Mouse (Mus musculus) frontal cortex, postnatal 25 days (tissue): ENCODE measurements around the gene Parm1.

Source experiments
- DNase-seq, 2 experiments: peaks; one replicate each; pipeline ENCODE4 v3.0.0; 2022; ENCODE audit warnings: low spot score in 2 of 2

Parm1 gene

DNA sequence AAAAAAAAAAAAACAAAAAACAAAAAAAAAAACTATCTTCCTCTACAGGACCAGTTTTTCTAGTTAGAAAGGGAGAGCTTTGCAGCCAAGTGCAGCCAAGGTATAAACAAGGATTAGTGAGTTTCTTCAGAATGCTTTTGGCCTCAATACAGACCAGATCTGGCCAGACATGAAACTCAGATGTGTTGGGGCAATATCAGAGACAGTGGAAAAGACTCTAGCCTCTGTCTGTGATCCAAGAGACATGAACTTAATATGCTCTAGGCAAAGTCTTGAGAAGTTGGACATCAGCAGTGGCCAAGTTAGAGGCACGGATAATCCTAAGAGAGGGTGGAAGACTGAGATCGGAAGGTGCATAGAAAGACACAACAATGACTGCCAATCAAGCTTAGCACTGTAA lies 56.8 kb downstream of the Parm1 start:
- DNase-seq: no peak

GRCm38 (mm10) chr5:91578924-91579323 lies 61.5 kb downstream of the Parm1 start:
- no peak for DNase-seq

- no peak for DNase-seq
Observed at GRCm38 (mm10) chr5:91581799-91582198, 64.4 kb downstream of the Parm1 start.

GRCm38 (mm10) chr5:91586206-91586605 lies 68.8 kb downstream of the Parm1 start:
- no peak for DNase-seq

DNA sequence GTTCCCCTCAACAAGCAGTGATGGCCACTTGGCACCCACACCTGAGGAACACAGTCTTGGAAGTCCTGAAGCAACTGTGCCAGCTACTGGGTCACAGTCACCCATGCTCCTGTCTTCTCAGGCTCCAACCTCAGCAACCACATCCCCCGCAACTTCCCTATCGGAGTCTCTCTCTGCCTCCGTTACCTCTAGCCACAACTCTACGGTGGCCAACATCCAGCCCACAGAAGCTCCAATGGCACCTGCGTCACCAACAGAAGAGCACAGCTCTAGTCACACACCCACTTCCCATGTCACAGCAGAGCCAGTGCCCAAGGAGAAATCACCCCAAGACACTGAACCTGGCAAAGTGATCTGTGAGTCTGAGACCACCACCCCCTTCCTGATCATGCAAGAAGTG lies 76.7 kb downstream of the Parm1 start:
- no peak for DNase-seq

- DNase-seq: no peak
Observed at GRCm38 (mm10) chr5:91597216-91597615, 79.8 kb downstream of the Parm1 start.

GRCm38 (mm10) chr5:91599801-91600200 lies 82.4 kb downstream of the Parm1 start:
- DNase-seq: no peak

- no peak for DNase-seq
Observed at GRCm38 (mm10) chr5:91603347-91603746, 85.9 kb downstream of the Parm1 start.

- no peak for DNase-seq
Observed at GRCm38 (mm10) chr5:91603787-91604439, 86.5 kb downstream of the Parm1 start.

- no peak for DNase-seq
Observed at GRCm38 (mm10) chr5:91607234-91607633, 89.8 kb downstream of the Parm1 start.

DNA sequence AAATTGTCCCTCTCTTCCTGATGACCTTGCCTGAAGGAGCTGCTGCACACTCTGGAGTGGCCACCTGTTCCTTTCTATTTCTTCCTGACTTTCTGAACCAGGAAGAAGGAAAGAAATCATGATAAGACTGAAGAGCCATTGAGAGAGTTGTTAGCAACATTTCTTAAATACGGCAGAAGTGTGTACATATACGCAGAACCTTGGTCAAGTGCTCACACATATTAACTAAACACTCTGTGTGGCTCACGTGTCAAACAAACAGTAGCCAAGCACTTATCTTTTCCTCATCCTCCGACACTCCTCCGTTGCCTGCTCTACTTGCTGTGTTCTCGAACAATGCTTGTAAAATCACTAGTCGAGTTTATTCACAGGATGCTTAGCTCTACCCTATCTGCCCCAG lies 90.4 kb downstream of the Parm1 start:
- DNase-seq: no peak

- DNase-seq: no peak
Observed at GRCm38 (mm10) chr5:91609041-91609440, 91.6 kb downstream of the Parm1 start.

DNA sequence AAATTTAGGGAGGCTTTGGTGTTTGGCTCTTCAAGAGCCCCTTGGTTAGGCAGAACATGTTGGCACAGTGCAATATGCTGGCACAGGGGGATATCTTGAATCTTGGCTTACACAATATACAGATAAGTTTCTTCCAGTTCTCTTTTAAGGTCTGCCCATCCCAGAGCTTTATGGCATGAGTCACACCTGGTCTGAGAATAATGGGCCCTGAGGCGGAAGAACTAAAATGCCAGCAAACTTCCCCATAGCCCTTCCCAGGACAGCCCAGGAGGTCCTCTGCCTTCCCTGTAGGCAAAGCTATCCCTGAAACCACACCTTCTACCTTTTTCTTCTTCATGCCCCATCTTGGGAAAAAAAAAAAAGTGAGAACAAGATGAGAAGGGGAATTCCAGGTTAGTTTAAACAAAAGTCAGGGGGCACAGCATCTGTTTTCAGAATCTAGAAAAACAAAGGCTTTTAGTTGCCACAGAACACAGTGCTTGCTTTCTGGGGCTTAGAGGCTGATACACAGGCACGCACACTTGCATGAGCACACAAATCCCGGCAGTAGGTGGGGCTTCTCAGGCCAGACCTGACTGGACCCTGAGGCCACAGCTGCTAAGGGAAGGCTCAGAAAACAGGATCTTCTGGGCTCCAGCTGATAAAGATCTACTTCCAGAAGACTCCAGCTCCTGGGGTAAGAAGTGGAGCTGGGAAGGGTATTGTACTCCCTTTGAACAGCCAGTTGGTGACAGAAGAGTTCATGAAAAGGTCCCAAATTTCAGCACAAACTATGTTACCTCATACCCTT lies 92.3 kb downstream of the Parm1 start:
- DNase-seq: no peak

DNA sequence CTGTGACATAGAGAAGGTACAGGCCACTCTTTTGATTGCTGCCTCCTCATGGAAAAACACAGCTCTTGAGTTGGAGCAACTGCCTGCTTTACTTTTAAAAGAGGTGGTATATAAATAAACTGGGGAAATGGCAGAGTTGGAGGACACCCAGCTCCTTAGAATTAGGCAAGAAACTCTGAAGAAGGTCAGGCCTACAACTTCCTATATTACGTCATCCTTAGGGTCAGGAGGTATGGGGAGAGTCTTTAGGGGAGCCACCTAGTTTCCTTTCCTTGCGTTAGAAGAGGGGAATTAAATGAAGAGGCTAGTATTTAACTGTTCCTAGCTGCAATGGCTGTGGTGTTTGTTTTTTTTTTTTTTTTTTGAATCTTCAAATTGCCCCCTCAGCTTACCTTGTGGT lies 93.1 kb downstream of the Parm1 start:
- no peak for DNase-seq

GRCm38 (mm10) chr5:91611589-91611988 lies 94.2 kb downstream of the Parm1 start:
- no peak for DNase-seq

DNA sequence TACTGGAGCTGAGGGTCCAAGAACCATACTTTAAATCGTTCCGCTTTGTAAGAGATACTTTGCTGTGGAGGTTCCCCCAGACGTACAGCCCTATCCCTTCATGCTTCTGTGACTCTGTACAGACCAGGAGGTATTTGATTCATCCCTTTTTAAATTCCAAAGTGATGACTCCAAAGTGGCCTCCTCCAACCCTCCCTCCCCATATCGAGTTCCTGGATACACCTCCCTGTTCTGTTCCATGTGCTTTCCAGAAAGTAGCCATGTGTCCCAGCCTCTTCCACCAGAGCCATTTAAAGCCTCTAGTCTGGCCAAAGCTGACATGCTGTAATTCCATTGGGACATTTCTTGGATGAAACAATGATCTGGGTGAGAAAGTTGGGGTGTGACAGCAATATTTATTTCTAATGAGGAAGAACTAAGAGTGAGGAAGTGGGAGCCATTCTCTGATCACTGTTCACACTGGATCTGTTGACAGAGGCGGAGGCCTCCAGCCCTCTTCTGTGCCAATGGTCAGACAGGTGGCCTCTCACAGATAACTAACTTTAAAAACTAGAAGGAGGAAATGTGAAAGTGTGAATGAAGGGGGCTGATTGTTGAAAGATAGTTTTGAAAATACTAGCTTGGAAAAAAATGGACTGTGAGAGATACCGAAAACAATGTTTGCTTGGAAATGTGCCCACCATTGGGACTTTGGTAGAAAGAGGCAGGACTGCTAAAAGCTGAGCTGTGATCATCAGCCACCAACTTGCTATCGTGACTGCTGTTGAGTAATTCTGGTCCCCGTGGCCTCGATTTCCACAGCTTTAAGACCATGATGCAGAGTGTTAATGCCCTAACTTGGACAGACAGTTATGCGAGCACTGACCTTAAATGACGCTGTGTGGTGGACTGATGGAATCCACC lies 100.2 kb downstream of the Parm1 start:
- no peak for DNase-seq

DNA sequence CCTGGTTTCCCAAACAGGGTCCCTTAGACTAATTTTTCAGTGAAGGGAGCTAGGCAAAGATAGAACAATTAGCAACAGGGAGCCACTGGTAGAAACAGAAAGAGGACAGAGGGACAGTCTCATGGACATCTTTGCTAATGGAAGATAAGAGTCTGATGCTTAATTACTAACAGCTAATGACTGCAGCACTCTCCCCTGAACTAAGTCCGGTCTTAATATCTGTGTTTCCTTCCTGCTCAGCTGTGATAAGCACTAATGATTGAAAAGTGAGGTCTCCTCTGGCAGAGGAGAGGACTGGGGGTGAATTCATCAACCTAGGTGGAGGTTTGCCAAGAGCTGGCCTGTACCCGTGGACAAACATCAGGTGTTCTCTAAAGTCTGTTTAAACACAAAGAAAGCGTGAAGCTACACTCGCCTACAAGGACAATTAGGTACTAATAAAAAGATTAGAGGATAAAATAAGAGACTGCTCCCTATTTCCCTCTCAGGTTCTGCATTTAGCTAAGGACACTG lies 101.3 kb downstream of the Parm1 start:
- DNase-seq: no peak

- no peak for DNase-seq
Observed at GRCm38 (mm10) chr5:91621197-91621596, 103.8 kb downstream of the Parm1 start.

DNA sequence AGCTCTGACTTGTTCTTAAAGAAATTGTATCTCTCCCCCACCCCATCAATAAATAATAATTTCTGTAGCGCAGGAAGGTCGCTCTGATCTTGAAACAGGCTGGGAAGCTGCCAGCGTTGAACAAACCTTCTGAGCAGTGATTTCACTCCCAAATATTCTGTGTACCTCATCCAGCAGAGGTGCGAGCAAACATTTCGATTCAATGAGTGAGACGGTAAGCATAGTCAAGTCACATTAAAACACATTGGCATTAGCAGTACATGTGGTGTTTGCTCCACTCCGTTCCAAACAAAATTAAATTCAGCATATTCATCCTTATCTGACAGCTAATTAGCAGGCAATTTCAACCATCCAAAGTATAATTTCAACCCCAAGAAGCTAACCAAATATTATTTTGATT lies 109.4 kb downstream of the Parm1 start:
- no peak for DNase-seq

DNA sequence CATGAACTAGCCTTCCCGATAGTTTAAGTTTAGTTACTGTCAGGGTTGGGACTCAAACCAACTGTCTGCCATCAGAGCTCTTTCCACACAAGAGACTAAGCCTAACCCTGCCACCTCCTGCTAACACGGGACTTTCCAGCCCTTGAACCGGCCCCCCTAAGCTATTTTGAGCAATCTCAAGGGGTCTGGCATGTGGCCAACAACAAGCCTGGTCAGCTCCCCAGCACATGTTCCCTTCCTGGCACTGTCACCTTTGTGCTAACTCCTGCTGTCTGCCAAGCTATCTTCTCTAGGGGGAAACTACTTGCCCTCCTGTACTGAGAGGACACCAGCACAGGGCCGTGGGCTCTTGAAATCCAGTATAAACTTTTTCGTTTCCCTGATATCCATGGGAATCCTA lies 112.1 kb downstream of the Parm1 start:
- no peak for DNase-seq

DNA sequence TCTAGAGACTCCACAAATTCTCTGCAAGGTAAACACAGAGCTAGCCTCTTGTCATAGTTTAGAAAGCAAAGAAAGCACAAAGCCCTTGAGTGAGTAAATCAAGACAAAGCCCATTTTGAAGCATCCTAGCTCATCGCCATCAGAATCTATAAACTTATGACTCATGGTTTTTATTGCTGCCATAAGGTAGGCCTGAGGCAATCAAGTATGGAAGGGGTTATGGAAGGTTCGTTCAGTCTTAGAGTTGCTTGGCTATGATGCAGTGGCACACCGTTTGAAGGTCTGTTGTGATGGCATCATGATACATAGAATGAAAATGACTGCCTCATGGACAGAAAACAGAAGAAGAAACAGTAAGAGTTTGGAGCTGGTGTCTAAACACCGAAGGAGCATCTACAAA lies 133.9 kb downstream of the Parm1 start:
- no peak for DNase-seq
